In genomic region chr11:76577588-76578257, GRCm38 (mm10) we compare ENCODE assay signal across 8 mouse cellular contexts. TPM values are rescaled to one million over a fixed set of nuclear protein-coding genes. Genes with fewer than 3 reads are reported as not detected.
DNase-seq lines count a peak whose midpoint lies in the region; ATAC-seq lines count a peak whose summit lies in the region.

No protein-coding gene starts in this region.

- H3K9ac ChIP-seq in liver, embryonic 12.5 days: no peak overlapping the region
- no peak overlapping the region for H3K9ac ChIP-seq in kidney, embryonic 15.5 days
- H3K9ac ChIP-seq in limb, embryonic 15.5 days: no peak overlapping the region

- H3K27me3 ChIP-seq in liver, embryonic 12.5 days (replicated peaks): peaks cover 20% of the 10 kb centered on the region
- no peaks in the 10 kb centered on the region; the same call in 1 of the 2 replicates for H3K27me3 ChIP-seq in kidney, embryonic 15.5 days
- H3K27me3 ChIP-seq in limb, embryonic 15.5 days: no peaks in the 10 kb centered on the region

- no peaks in the 10 kb centered on the region for H3K36me3 ChIP-seq in liver, embryonic 12.5 days
- no peaks in the 10 kb centered on the region for H3K36me3 ChIP-seq in kidney, embryonic 15.5 days
- no peaks in the 10 kb centered on the region for H3K36me3 ChIP-seq in limb, embryonic 15.5 days

- no peaks in the 10 kb centered on the region for H3K4me1 ChIP-seq in liver, embryonic 12.5 days
- peaks cover 14% of the 10 kb centered on the region for H3K4me1 ChIP-seq in kidney, embryonic 15.5 days
- H3K4me1 ChIP-seq in limb, embryonic 15.5 days: peaks cover 4% of the 10 kb centered on the region; the same call in 1 of the 2 replicates

- no peak for ATAC-seq in liver, embryonic 12.5 days
- peak; percentile 75 for ATAC-seq in granulocyte monocyte progenitor cell, adult 5-6 weeks (replicated peaks; ENCODE audit: poor library complexity, severe bottlenecking)
- peak; percentile 33; the same call in 1 of the 2 replicates for ATAC-seq in kidney, embryonic 15.5 days (replicated peaks; ENCODE audit: low FRiP score)
- ATAC-seq in limb, embryonic 15.5 days (ENCODE audit: insufficient number of reproducible peaks, low FRiP score, low TSS enrichment, low read depth): no peak

- 31% methylated on average over 12 of the region's 12 CpGs for WGBS in liver, embryonic 12.5 days (ENCODE audit: insufficient replicate concordance)
- WGBS in kidney, embryonic 15.5 days: 35% methylated on average over 12 of the region's 12 CpGs
- 32% methylated on average over 12 of the region's 12 CpGs for WGBS in limb, embryonic 15.5 days

- H3K27ac ChIP-seq in liver, embryonic 12.5 days: no peak overlapping the region
- H3K27ac ChIP-seq in kidney, embryonic 15.5 days: no peak overlapping the region
- H3K27ac ChIP-seq in limb, embryonic 15.5 days: 0 out of 2 replicates have a peak overlapping the region, but pooled peaks have one; percentile 59

- peak; percentile 83 for DNase-seq in liver
- peak; percentile 86 for DNase-seq in embryo, embryonic 9.5 days (ENCODE audit: extremely low spot score)
- peak; percentile 86 for DNase-seq in naive thymus-derived CD4-positive, alpha-beta T cell, adult 2 months (ENCODE audit: low read depth)
- DNase-seq in spleen, postnatal 4 days (ENCODE audit: low spot score in 2 of 2): peak; percentile 79 to 95

- no peak overlapping the region for H3K4me3 ChIP-seq in liver, embryonic 12.5 days
- H3K4me3 ChIP-seq in kidney, embryonic 15.5 days (replicated peaks): no peak overlapping the region
- H3K4me3 ChIP-seq in limb, embryonic 15.5 days: no peak overlapping the region

- no peaks in the 10 kb centered on the region for H3K9me3 ChIP-seq in liver, embryonic 12.5 days (replicated peaks)
- no peaks in the 10 kb centered on the region for H3K9me3 ChIP-seq in kidney, embryonic 15.5 days (replicated peaks)
- no peaks in the 10 kb centered on the region for H3K9me3 ChIP-seq in limb, embryonic 15.5 days

- no peak overlapping the region for H3K4me2 ChIP-seq in liver, embryonic 12.5 days
- H3K4me2 ChIP-seq in kidney, embryonic 15.5 days: no peak overlapping the region
- no peak overlapping the region for H3K4me2 ChIP-seq in limb, embryonic 15.5 days

RNA-seq across cellular contexts. Expression of gene Abr, which starts 44.4 kb away (rescaled TPM):
- polyA plus RNA-seq in liver, embryonic 12.5 days (2016; fragmentation: Nextera tagmentation; extraction: Ambion mirVana): 5.8 and 7.4 TPM in 2 replicates
- 39.3 and 53.0 TPM in 2 replicates for total RNA-seq in granulocyte monocyte progenitor cell, adult 5-6 weeks (2014; fragmentation: Nextera tagmentation)
- 48.2 and 54.3 TPM in 2 replicates for total RNA-seq in granulocyte monocyte progenitor cell, adult 5-6 weeks (2017)
- polyA plus RNA-seq in kidney, embryonic 15.5 days (2015; fragmentation: Nextera tagmentation; extraction: Ambion mirVana): 44.2 and 48.3 TPM in 2 replicates
- polyA plus RNA-seq in limb, embryonic 15.5 days (2015; fragmentation: Nextera tagmentation; extraction: Ambion mirVana): 31.2 and 31.9 TPM in 2 replicates

Comparison
In these comparisons a context has a peak if more than half of its experiments do, and no peak if none do; other contexts are left out.
1. ATAC-seq: peak in granulocyte monocyte progenitor cell, adult 5-6 weeks (single experiment) and kidney, embryonic 15.5 days (single experiment); none in liver, embryonic 12.5 days (single experiment) and limb, embryonic 15.5 days (single experiment).
2. Peak in every context shown above with its lines, with median percentiles within 50 percentile points of each other: DNase-seq.